Mouse (Mus musculus): Measurements from ENCODE around the gene Gm21746.
"Not testable (repeated sequence)": the region's sequence is repeated elsewhere in the genome, so short reads cannot be mapped to it uniquely, and the experiment has no call there.

The Gm21746 gene

DNA sequence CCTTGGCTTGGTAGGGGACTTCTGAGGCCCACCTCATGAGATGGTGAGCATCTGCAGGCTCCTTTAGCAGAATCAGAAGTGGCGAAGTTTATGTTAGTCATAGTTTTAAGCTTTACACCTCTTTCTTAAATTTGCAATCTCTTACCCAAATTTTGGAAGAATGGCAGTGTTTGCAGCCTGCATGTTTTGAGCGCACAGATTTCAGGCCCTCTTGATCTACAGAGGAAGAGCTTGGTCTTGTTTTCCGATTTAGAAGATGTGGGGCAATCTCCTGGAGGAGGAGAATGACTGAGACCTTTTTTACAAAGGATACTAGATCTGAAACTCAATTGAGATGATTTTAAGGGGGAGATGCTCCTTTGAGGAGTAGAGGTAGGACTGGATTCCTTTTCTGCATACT lies at the start of gene Gm21746:
TSS of gene Gm21746 (minus strand) at position 101 of the 400 bp plus-strand sequence.
- DNase-seq (ENCODE audit: low read depth, low spot score), result not testable (repeated sequence)

DNA sequence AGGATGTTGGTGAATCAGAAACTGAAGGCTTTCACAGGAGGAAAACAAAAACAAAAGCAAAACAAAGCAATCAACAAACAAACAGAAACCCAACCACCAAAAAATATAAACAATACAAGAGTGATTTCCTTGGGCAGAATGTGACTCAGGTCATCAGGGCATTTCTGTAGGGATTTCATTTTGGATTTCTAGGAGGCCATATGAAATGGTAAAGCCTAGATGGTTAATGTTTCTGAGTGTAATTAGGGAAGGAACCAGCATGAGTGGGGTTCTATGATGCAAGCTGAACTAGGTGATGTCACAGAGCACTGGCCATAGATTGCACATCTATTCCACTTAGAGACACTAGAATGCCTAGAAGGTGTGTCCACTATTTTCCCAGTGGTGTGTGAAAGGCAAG lies 29.0 kb upstream of the Gm21746 start, which contains the start of gene Gm20873:
TSS of gene Gm20873 (plus strand) at position 301 of the 400 bp plus-strand sequence.
- DNase-seq (ENCODE audit: low read depth, low spot score), result not testable (repeated sequence)
